Mouse (Mus musculus): ENCODE measurements around the gene Pde8b. TPM values are rescaled to one million over a fixed set of nuclear protein-coding genes. Genes with fewer than 3 reads are reported as not detected.

Pde8b gene
- total and polyA plus RNA-seq, 2 experiments from 2014 or later = 8.1 to 26.4 TPM

GRCm38 (mm10) chr13:95102985-95103590 is 147.0 kb downstream of the Pde8b start:
- Histone ChIP-seq H3K4me3 (ENCODE audit: low read length) (no peak overlapping the region), H3K36me3 (ENCODE audit: insufficient read depth, low read length) (no peaks in the 10 kb centered on the region), H3K4me2 (ENCODE audit: low read depth, low read length) (no peak overlapping the region), H3K27ac (no peak overlapping the region), H3K9ac (replicated peaks; ENCODE audit: low read length) (no peak overlapping the region), H3K4me1 (ENCODE audit: insufficient read depth, low read length) (no peaks in the 10 kb centered on the region), H3K9me3 (ENCODE audit: low read length) (no peaks in the 10 kb centered on the region), H3K27me3 (ENCODE audit: insufficient read depth, low read length) (no peaks in the 10 kb centered on the region)
- ATAC-seq (no peak), DNase-seq (ENCODE audit: low spot score) (no peak)
- 59% methylated on average over 4 of the region's 4 CpGs for WGBS
- TF ChIP-seq CTCF (IDR thresholded peaks at IDR 0.05; ENCODE audit: low read depth) = no peak

DNA sequence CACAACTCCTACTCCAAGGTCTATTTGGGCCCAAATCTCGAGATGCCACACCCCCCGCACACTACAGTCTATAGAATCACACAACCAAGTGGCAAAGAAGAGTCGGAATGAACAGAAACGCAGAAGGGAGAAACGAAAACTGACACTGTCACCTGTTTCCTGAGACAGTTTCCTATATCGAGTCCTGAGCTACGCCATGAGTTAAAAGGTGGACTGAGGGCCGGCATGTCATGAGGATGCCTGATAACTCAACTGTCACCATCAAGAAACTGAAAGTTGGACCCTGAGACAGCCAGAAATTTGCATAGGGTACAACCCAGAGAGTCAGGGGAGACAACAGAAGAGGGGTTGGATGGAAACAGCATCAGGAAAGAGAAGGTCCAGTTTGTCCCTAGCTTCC is 148.8 kb downstream of the Pde8b start:
- Histone ChIP-seq H3K4me1 (ENCODE audit: insufficient read depth, low read length) (no peaks in the 10 kb centered on the region), H3K27me3 (ENCODE audit: insufficient read depth, low read length) (no peaks in the 10 kb centered on the region), H3K4me2 (ENCODE audit: low read depth, low read length) (no peak overlapping the region), H3K27ac (no peak overlapping the region), H3K36me3 (ENCODE audit: insufficient read depth, low read length) (no peaks in the 10 kb centered on the region), H3K9me3 (ENCODE audit: low read length) (no peaks in the 10 kb centered on the region), H3K9ac (replicated peaks; ENCODE audit: low read length) (no peak overlapping the region), H3K4me3 (ENCODE audit: low read length) (no peak overlapping the region)
- TF ChIP-seq CTCF (IDR thresholded peaks at IDR 0.05; ENCODE audit: low read depth) = no peak
- DNase-seq (ENCODE audit: low spot score) (no peak), ATAC-seq (no peak)
- 90% methylated on average over 8 of the region's 8 CpGs for WGBS

- Histone ChIP-seq H3K9ac (replicated peaks; ENCODE audit: low read length) (no peak overlapping the region), H3K27me3 (ENCODE audit: insufficient read depth, low read length) (no peaks in the 10 kb centered on the region), H3K4me2 (ENCODE audit: low read depth, low read length) (no peak overlapping the region), H3K4me1 (ENCODE audit: insufficient read depth, low read length) (no peaks in the 10 kb centered on the region), H3K36me3 (ENCODE audit: insufficient read depth, low read length) (no peaks in the 10 kb centered on the region), H3K27ac (no peak overlapping the region), H3K4me3 (ENCODE audit: low read length) (no peak overlapping the region), H3K9me3 (ENCODE audit: low read length) (no peaks in the 10 kb centered on the region)
- DNase-seq (ENCODE audit: low spot score) = no peak
- WGBS = 79% methylated on average over 8 of the region's 8 CpGs
- TF ChIP-seq CTCF (IDR thresholded peaks at IDR 0.05; ENCODE audit: low read depth) = no peak
- no peak for ATAC-seq
These were observed 151.0 kb downstream of the Pde8b start for GRCm38 (mm10) chr13:95098931-95099720.

DNA sequence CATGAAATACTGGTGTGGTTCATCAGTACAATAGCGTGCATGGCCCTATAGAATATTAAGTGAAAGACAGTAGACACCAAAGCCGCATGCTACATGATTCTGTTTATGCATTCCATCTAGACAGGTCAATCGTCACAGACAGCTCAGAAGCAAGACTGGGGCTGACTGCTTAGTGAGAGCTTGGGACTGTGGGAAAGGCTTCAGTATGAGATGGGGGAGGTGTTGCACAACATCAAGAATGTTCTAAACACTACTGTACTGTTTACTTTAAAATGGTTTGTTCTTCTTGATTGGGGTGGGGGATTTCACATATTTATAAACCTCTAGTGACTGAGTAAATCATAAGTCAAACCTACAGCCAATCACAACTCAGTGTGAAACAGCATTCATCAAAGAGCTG is 153.5 kb downstream of the Pde8b start:
- H3K4me3 ChIP-seq (ENCODE audit: low read length) = no peak overlapping the region
- H3K27me3 ChIP-seq (ENCODE audit: insufficient read depth, low read length) = no peaks in the 10 kb centered on the region
- DNase-seq (ENCODE audit: low spot score) (no peak), ATAC-seq (0 out of 2 replicates have a peak, but pooled peaks have one; percentile 11)
- TF ChIP-seq CTCF (IDR thresholded peaks at IDR 0.05; ENCODE audit: low read depth) = no peak
- no peaks in the 10 kb centered on the region for H3K4me1 ChIP-seq (ENCODE audit: insufficient read depth, low read length)
- no peak overlapping the region for H3K9ac ChIP-seq (replicated peaks; ENCODE audit: low read length)
- 75% methylated on average over 3 of the region's 3 CpGs for WGBS
- no peak overlapping the region for H3K27ac ChIP-seq
- H3K9me3 ChIP-seq (ENCODE audit: low read length) = no peaks in the 10 kb centered on the region
- H3K4me2 ChIP-seq (ENCODE audit: low read depth, low read length) = no peak overlapping the region
- H3K36me3 ChIP-seq (ENCODE audit: insufficient read depth, low read length) = no peaks in the 10 kb centered on the region

DNA sequence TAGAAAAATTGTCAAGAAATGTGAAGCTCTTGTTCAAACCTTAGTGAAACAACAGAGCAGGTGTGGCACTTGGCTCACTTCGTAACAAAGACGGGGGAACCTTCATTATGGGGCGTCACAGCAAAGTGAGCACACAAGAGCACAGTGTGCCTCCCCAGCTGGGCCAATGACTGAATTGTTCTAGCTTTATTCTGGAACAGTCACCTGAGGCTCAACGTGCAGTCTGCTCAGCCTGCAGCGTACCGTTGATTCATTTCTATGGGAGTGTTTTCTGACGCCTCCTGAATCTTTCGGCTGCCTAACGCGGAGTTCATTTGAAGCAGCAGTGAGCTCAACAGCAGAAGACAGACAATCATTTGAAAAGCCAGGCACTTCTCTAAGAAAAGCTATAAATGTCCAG is 154.3 kb downstream of the Pde8b start:
- Histone ChIP-seq H3K9ac (replicated peaks; ENCODE audit: low read length) (no peak overlapping the region), H3K27ac (no peak overlapping the region), H3K4me1 (ENCODE audit: insufficient read depth, low read length) (no peaks in the 10 kb centered on the region), H3K4me2 (ENCODE audit: low read depth, low read length) (no peak overlapping the region), H3K4me3 (ENCODE audit: low read length) (no peak overlapping the region), H3K36me3 (ENCODE audit: insufficient read depth, low read length) (no peaks in the 10 kb centered on the region), H3K9me3 (ENCODE audit: low read length) (no peaks in the 10 kb centered on the region), H3K27me3 (ENCODE audit: insufficient read depth, low read length) (no peaks in the 10 kb centered on the region)
- 40% methylated on average over 10 of the region's 10 CpGs for WGBS
- DNase-seq (ENCODE audit: low spot score) = peak; percentile 20
- no peak for ATAC-seq
- TF ChIP-seq CTCF (IDR thresholded peaks at IDR 0.05; ENCODE audit: low read depth) = no peak

DNA sequence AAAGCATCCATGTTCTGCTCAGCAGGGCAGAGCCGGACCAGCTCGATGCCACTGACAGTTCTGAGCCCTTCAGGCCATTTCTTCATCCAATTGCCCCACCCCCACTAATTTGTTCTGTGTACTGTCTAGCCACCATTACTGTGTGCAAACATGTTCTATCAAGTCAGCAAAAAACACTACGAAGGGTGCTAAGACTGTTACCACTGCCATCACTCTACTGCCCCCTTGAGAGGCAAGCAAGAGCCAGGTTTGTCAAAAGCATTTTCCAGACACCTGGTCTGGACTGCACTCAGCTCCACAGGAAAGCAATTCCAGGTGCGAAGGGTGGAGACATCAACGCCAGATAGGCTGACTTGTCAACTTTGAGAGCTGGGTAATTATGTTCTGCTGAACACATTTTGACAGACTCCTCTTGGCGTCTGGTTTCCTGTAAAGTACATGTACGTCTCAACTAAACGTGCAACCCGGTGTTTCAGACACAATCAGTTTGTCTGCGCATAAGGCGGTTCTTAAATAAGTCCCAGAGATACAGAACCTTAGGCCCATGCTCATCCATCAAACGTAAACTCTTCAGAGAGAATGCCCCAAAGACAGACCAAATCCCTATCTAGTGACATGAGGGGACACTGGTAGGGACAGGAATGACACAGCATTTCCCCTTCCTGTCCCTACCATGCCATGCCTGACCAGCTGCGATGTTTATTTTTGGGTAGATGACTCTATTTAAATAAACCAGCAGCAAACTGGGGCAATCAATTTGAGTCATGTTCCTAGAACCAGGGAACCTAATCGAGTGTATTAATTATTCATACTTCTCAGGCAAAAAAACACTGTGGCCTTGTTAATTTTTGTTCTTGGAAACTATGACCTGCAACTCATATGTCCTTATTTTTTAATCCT is 158.3 kb downstream of the Pde8b start:
- H3K4me2 ChIP-seq (ENCODE audit: low read depth, low read length) = no peak overlapping the region
- peak; percentile 26; the same call in 1 of the 2 replicates for TF ChIP-seq CTCF (IDR thresholded peaks at IDR 0.05; ENCODE audit: low read depth)
- no peak overlapping the region for H3K27ac ChIP-seq
- H3K9ac ChIP-seq (replicated peaks; ENCODE audit: low read length) = no peak overlapping the region
- 73% methylated on average over 14 of the region's 14 CpGs for WGBS
- no peak overlapping the region for H3K4me3 ChIP-seq (ENCODE audit: low read length)
- DNase-seq (ENCODE audit: low spot score) = no peak
- H3K4me1 ChIP-seq (ENCODE audit: insufficient read depth, low read length) = no peaks in the 10 kb centered on the region
- peak; percentile 33; the same call in 1 of the 2 replicates for ATAC-seq
- H3K9me3 ChIP-seq (ENCODE audit: low read length) = no peaks in the 10 kb centered on the region
- no peaks in the 10 kb centered on the region for H3K27me3 ChIP-seq (ENCODE audit: insufficient read depth, low read length)
- no peaks in the 10 kb centered on the region for H3K36me3 ChIP-seq (ENCODE audit: insufficient read depth, low read length)

Data from hindbrain, postnatal 0 days (tissue).